Mouse (Mus musculus) v-Abl transformed pro-B cells (cell line): ENCODE results near the gene 2010111I01Rik.
"Not testable (repeated sequence)": the region's sequence is repeated elsewhere in the genome, so short reads cannot be mapped to it uniquely, and the experiment has no call there.

Source experiments
- in situ Hi-C, 2 experiments: fragments of 400-800 bp; cut with MboI; formaldehyde crosslinking; loops; one replicate each; pipeline ENCODE4 v1.15.1; 2025; ENCODE audit not compliant: unreplicated experiment in 2 of 2

The 2010111I01Rik gene

GRCm38 (mm10) chr13:63231702-63232070 lies 267.0 kb downstream of the 2010111I01Rik start:
- in situ Hi-C loops, result no loop called here

GRCm38 (mm10) chr13:63232558-63232957 lies 267.9 kb downstream of the 2010111I01Rik start:
- in situ Hi-C loops, result no loop called here

- in situ Hi-C loops, result not testable (repeated sequence)
Measured at GRCm38 (mm10) chr13:63234520-63234919, 269.8 kb downstream of the 2010111I01Rik start.

DNA sequence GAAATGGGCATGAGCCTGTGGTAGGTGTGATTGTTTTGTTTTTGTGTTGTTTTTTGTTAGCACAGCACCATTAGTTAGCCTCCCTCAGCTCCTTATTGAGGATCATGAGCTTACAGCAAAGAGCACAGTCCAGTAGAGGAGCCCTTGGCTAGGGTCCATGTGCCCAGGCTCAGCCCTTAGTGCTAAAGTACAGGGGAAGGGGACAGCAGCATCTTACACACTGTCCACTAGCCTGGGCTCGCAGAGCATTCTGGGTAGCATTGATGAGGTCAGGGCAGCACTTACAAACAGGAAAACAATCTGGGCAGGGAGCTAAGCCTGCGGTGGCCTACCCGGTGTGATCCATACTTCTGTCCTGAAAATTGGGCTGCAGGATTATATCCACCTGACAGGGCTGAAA lies 270.9 kb downstream of the 2010111I01Rik start:
- in situ Hi-C loops, result no loop called here

DNA sequence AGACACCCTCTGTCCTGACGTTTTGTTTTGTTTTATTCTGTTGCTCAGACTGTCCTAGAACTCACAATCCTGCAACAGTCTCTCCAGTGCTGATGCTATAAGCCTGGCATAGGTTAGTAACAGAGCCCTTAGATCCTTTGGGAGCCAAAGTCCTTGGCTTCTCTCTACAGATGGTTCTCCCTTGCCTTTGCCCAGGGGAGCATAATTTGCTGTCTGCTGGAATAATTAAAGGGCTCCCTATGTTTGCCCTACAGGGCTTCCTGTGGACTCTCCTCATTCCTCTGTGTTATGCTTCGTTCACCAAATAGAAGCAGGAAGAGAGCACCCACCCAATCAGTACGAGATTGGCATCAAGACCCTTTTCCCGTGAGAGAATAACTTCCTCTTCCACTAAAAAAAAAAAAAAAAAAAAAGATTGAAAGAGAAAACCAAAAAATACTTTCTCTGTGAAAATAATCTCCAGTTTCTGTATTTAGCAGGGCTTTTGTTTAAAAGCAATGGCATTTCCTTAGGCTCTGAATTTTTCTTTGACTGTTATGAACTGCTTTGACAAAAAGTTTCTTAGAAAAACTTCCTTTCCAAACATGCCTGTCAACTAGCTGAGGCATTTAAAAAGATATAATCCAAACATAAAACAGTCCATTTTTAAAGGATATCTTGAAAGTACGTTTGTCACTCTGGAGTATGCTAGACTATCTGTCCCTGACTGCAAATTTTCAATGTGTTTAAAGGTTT lies 271.6 kb downstream of the 2010111I01Rik start:
- in situ Hi-C loops, result no loop called here

DNA sequence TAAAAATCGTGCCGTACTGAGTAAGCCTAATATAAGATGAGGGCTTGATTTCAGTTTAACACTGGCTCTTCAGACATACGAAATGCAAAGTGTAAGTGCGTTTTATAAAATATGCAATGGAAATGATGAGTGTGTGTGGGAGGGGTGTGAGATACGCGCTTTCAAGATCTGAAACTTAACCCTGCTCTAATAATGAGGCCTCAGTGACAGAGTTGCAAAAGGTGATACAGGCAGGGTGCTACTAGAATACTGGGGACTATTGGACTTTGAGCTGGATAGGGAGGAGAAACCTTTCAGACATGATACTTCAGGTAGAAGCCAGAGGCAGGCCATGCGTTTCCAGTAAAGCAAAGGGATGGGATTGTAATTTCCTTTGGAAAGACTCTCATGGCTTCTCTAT lies 273.4 kb downstream of the 2010111I01Rik start:
- in situ Hi-C loops, result no loop called here

DNA sequence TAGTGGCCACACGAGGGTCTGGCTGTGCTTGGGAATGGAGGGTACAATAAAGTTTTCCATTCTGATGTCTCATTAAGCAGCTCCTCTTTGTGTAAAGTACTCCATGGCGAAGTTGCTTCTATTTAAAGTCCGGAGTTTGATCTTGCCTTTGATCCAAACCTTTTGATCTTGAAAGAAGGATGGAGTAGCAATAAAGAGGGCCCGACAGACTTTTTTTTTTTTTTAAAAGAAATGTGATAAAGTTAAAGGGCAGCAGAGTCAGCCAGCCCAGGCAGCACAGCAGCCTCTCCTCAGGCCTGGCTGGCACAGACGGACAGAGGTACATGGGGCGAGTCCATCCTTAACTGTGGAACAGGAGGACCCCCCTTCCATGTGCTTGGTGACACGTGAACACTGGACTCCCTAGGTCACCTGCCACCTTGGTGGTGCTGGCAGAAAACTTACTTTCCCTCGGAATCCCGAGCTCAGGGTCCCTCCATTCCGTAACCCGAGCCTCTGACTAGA lies 274.7 kb downstream of the 2010111I01Rik start:
- in situ Hi-C loops, result no loop called here

DNA sequence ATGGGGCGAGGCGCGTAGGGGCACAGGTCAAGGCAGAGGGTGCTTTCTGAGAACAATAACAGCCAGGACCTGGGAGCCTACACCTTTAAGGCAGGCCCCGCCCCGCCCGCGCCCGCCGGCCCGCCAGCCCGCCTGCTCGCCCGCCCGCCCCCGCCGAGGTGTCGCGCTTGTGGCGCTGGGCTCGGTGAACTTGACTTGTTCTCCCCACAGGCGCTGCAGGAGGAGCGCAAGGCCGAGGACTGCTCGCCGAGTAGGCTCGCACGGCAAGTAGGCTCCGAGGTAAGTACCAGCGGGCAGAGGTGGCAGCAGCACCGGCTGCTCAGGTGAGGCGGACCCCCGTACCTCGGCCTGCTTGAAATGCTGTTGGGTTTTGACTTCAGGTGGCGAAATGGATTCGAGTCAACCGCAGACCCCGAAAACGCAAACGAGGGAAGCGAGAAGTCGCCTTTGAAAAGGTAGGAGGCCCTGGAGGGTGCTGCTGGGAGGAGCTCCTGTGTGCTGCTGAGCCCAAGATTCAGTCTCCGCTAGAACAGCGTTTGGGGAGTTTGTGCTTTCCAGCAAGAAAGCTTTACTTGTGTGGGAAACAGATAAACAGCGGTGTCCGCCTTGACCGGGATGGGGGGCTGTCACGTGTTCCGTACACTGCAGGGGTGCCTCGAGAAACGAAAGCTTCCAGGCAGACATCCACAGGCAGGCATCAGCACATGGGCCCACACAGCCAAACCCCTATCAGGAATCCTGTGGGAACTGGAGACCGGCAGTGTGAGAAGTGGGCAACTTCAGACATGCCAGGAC lies 275.4 kb downstream of the 2010111I01Rik start:
- in situ Hi-C loops, result loop anchor here in 1 of 2 experiments (5.0 kb wide), 3 partner anchors 82 to 313 kb away; no protein-coding TSS in a partner anchor

GRCm38 (mm10) chr13:63240835-63241234 lies 276.1 kb downstream of the 2010111I01Rik start:
- in situ Hi-C loops, result loop anchor here in 1 of 2 experiments (5.0 kb wide), 3 partner anchors 81 to 314 kb away; no protein-coding TSS in a partner anchor

GRCm38 (mm10) chr13:63241665-63242064 lies 277.0 kb downstream of the 2010111I01Rik start:
- in situ Hi-C loops, result loop anchor here in 1 of 2 experiments (5.0 kb wide), 3 partner anchors 81 to 314 kb away; no protein-coding TSS in a partner anchor

- in situ Hi-C loops, result loop anchor here in 1 of 2 experiments (5.0 kb wide), 3 partner anchors 80 to 315 kb away; no protein-coding TSS in a partner anchor
Measured at GRCm38 (mm10) chr13:63242401-63243192, 277.9 kb downstream of the 2010111I01Rik start.

- in situ Hi-C loops, result loop anchor here in 1 of 2 experiments (5.0 kb wide), 3 partner anchors 79 to 316 kb away; no protein-coding TSS in a partner anchor
Measured at GRCm38 (mm10) chr13:63243586-63243985, 278.9 kb downstream of the 2010111I01Rik start.

DNA sequence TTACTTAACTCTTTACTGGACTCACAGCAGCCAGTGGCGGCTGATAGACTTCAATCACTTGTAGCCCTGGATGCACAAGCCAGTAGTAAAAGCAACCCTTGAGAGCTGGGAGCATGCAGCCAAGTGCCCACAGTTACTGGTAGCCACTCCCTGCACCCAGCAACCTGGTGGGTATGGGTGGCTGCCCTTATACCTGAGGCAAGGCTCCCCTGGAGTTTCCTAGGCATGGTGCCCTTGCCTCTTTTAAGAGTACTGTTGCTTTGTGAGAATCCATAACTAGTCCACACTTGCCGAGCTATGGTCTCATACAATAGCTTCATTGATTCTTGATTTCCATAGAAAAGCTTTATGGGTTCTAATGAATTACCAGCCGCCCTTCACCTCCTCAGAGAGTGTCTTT lies 279.7 kb downstream of the 2010111I01Rik start:
- in situ Hi-C loops, result loop anchor here in 1 of 2 experiments (5.0 kb wide), 3 partner anchors 78 to 317 kb away; no protein-coding TSS in a partner anchor

DNA sequence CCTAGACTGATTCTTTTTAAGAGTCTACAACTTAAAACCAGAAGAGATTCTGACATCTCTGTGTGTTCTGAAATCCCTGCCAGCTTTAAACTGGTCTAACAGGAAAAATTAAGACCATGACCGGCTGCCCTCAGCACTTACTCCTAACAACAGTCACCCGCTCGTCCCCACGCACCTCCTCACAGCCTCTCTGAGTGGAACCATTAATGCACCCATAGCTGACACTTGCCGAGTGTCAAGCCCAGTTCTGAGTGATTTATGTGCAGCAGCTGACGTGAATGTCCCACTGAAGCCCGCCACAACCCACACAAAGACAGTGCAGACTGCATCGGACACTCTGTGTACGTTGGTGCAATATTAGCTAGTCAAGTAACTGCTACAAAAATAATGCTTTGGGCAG lies 280.5 kb downstream of the 2010111I01Rik start:
- in situ Hi-C loops, result loop anchor here in 1 of 2 experiments (5.0 kb wide), 1 partner anchor 82 kb away; no protein-coding TSS in a partner anchor

DNA sequence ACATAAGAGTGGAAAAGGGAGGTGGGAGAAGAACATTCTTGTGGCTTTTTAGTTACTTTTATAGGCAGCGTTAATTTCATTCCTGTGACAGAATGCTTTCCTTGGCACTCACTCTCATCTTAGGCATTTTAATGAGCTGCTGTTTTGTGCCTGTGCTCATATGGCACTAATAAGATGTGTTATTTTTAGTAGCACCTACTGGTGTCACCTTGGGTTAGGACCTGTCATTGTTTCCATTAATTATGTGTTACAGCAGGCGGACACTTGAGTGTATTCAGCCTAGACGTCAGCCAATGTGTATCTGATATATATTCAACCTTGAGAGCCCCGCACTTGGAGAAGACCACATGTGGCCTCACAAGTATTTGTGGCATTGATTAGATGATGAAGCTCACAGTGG lies 281.1 kb downstream of the 2010111I01Rik start:
- in situ Hi-C loops, result loop anchor here in 1 of 2 experiments (5.0 kb wide), 1 partner anchor 81 kb away; no protein-coding TSS in a partner anchor

- in situ Hi-C loops, result loop anchor here in 1 of 2 experiments (5.0 kb wide), 1 partner anchor 81 kb away; no protein-coding TSS in a partner anchor
Measured at GRCm38 (mm10) chr13:63246332-63246940, 281.7 kb downstream of the 2010111I01Rik start.

DNA sequence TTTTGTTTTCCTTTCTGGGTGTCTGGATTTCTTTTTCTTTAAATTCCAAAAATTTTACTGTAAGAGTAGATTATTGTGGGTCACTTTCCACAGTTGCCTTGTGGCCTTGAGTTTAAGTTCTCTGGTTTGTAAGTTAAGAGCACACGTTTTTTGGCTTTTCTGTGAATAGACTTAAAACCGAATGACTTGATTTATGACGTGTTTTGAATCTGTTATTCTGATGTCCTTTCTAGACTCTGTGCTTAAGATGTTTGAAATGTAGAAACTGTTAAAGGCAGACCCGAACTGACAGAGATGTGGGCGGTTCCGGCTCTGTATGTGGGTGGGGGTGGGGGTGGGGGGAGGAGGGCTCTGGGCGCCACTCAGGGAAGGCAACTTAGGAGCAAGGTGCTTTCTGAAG lies 282.3 kb downstream of the 2010111I01Rik start:
- in situ Hi-C loops, result loop anchor here in 1 of 2 experiments (5.0 kb wide), 1 partner anchor 80 kb away; no protein-coding TSS in a partner anchor

GRCm38 (mm10) chr13:63247631-63248030 lies 282.9 kb downstream of the 2010111I01Rik start:
- in situ Hi-C loops, result loop anchor here in 1 of 2 experiments (5.0 kb wide), 1 partner anchor 80 kb away; no protein-coding TSS in a partner anchor

DNA sequence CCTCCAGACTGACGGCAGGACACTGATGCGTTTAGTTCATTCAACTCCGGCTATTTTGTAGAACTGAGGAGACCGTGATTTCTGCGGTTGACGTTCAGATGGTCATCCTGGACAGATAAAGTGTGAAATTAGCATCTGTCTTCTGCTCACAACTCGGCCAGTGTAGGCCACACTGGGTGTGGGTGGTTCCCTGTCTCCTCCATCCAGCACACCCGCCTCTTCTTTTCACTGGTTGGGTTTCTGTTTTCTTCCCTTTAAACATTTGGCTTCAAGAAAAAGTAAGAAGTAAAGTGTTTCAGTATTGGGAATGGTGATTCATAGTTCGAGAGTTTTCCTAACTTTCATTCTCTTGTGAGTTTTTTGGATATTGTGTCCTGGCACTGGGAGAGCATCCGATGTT lies 283.6 kb downstream of the 2010111I01Rik start:
- in situ Hi-C loops, result loop anchor here in 1 of 2 experiments (5.0 kb wide), 1 partner anchor 79 kb away; no protein-coding TSS in a partner anchor
